Mouse (Mus musculus) testis, adult 2 months (tissue): ENCODE results near the gene Traf5. TPM values are rescaled to one million over a fixed set of nuclear protein-coding genes. Genes with fewer than 3 reads are reported as not detected.

Source experiments
- H3K27ac ChIP-seq: fragments of 200-500 bp; 2 replicates; pipeline ENCODE4 v1.5.1; 2012; ENCODE audit warnings: low read depth, low read length; ENCODE audit not compliant: control insufficient read depth, insufficient read depth
- H3K27me3 ChIP-seq: fragments of 200-500 bp; 2 replicates; pipeline ENCODE4 v1.6.1; 2012; ENCODE audit warnings: mild to moderate bottlenecking, low read length, moderate library complexity; ENCODE audit not compliant: control insufficient read depth, insufficient read depth
- H3K36me3 ChIP-seq: fragments of 200-500 bp; 2 replicates; pipeline ENCODE4 v1.6.1; 2012; ENCODE audit warnings: mild to moderate bottlenecking, low read length; ENCODE audit not compliant: control insufficient read depth, insufficient read depth
- H3K4me1 ChIP-seq: fragments of 200-500 bp; 2 replicates; pipeline ENCODE4 v1.6.1; 2012; ENCODE audit warnings: low read length; ENCODE audit not compliant: control insufficient read depth, insufficient read depth
- H3K4me3 ChIP-seq: fragments of 200-500 bp; 2 replicates; pipeline ENCODE4 v1.5.1; 2012; ENCODE audit warnings: low read depth, mild to moderate bottlenecking, low read length, moderate library complexity, mixed read lengths; ENCODE audit not compliant: control insufficient read depth
- CTCF ChIP-seq: fragments of 200-500 bp; IDR thresholded peaks from 2 replicates; pipeline ENCODE4 v1.5.1; 2012; ENCODE audit warnings: low read depth, mild to moderate bottlenecking, inconsistent platforms, low read length, moderate library complexity; ENCODE audit not compliant: control insufficient read depth, insufficient read depth, insufficient replicate concordance
- POLR2A ChIP-seq: fragments of 200-500 bp; IDR thresholded peaks from 2 replicates; pipeline ENCODE4 v1.6.1; 2012; ENCODE audit warnings: low read depth, mild to moderate bottlenecking, inconsistent platforms, low read length, moderate library complexity; ENCODE audit not compliant: control insufficient read depth
- polyA plus RNA-seq: library from polyadenylated mRNA; depleted of rRNA; stranded (reverse); fragments of >200 nt; gene quantifications from 2 replicates; pipeline ENCODE4 v1.2.3, GENCODE M21; 2012; rRNA removed

Gene Traf5
- polyA plus RNA-seq, 1 experiment: 1.6 TPM

- Histone ChIP-seq H3K4me1 (no peaks in the 10 kb centered on the region), H3K27ac (no peak overlapping the region), H3K4me3 (no peak overlapping the region), H3K27me3 (no peaks in the 10 kb centered on the region), H3K36me3 (no peaks in the 10 kb centered on the region)
- TF ChIP-seq POLR2A: no peak
- no peak for TF ChIP-seq CTCF
Observed at GRCm38 (mm10) chr1:191952733-191953335, 139.5 kb downstream of the Traf5 start.

- H3K4me1 ChIP-seq: no peaks in the 10 kb centered on the region
- no peak for TF ChIP-seq POLR2A
- TF ChIP-seq CTCF: no peak
- no peak overlapping the region for H3K4me3 ChIP-seq
- H3K27me3 ChIP-seq: no peaks in the 10 kb centered on the region
- no peaks in the 10 kb centered on the region for H3K36me3 ChIP-seq
- H3K27ac ChIP-seq: no peak overlapping the region
Observed at GRCm38 (mm10) chr1:191950611-191951010, 141.7 kb downstream of the Traf5 start.

GRCm38 (mm10) chr1:191948600-191948999, 143.8 kb downstream of the Traf5 start:
- Histone ChIP-seq H3K27ac (no peak overlapping the region), H3K27me3 (no peaks in the 10 kb centered on the region), H3K36me3 (no peaks in the 10 kb centered on the region), H3K4me1 (no peaks in the 10 kb centered on the region), H3K4me3 (no peak overlapping the region)
- TF ChIP-seq CTCF: no peak
- no peak for TF ChIP-seq POLR2A

GRCm38 (mm10) chr1:191947796-191948195, 144.6 kb downstream of the Traf5 start:
- no peaks in the 10 kb centered on the region for H3K4me1 ChIP-seq
- H3K27me3 ChIP-seq: no peaks in the 10 kb centered on the region
- TF ChIP-seq POLR2A: no peak
- TF ChIP-seq CTCF: no peak
- H3K4me3 ChIP-seq: no peak overlapping the region
- no peak overlapping the region for H3K27ac ChIP-seq
- no peaks in the 10 kb centered on the region for H3K36me3 ChIP-seq

Other genes starting within 250 kb of the Traf5 start
- gene Slc30a1, start 185.8 kb downstream of the Traf5 start, polyA plus RNA-seq: 16.6 and 17.8 TPM in 2 replicates
- 44.9 and 76.7 TPM in 2 replicates for gene Rd3, start 115.2 kb downstream of the Traf5 start, polyA plus RNA-seq
- 116 and 122 TPM in 2 replicates for gene Rcor3, start 45.5 kb upstream of the Traf5 start, polyA plus RNA-seq
- 0.14 and 0.26 TPM in 2 replicates for gene Kcnh1, start 98.2 kb upstream of the Traf5 start, polyA plus RNA-seq